ENCODE assay signal across 9 mouse cellular contexts in genomic region chr5:122770304-122770703, GRCm38 (mm10). TPM values are rescaled to one million over a fixed set of nuclear protein-coding genes. Genes with fewer than 3 reads are reported as not detected.
DNase-seq lines count a peak whose midpoint lies in the region; ATAC-seq lines count a peak whose summit lies in the region.
"Had no signal": no experiment of that assay in that cellular context is flagged by ENCODE, and none has a peak within 500 bp of the region (broad histone marks: within the 10 kb centered on the region; RNA-seq: fewer than 3 reads in every experiment).

No protein-coding gene starts in this region.

- WGBS in hindbrain, embryonic 14.5 days: 78% methylated on average over 7 of the region's 7 CpGs
- WGBS in hindbrain, embryonic 12.5 days: 85% methylated on average over 7 of the region's 7 CpGs
- 68% methylated on average over 7 of the region's 7 CpGs for WGBS in heart, embryonic 13.5 days
- WGBS in liver, embryonic 16.5 days (ENCODE audit: insufficient replicate concordance): 65% methylated on average over 7 of the region's 7 CpGs

- H3K4me2 ChIP-seq in hindbrain, embryonic 14.5 days (replicated peaks): no peak overlapping the region
- H3K4me2 ChIP-seq in hindbrain, embryonic 12.5 days (replicated peaks): no peak overlapping the region
- peak overlapping the region; percentile 20; the same call in 1 of the 2 replicates for H3K4me2 ChIP-seq in heart, embryonic 13.5 days
- 0 out of 2 replicates have a peak overlapping the region, but pooled peaks have one; percentile 19 for H3K4me2 ChIP-seq in liver, embryonic 16.5 days (ENCODE audit: low read depth, low read length)

- no peak for ATAC-seq in hindbrain, embryonic 14.5 days (ENCODE audit: low FRiP score)
- no peak for ATAC-seq in hindbrain, embryonic 12.5 days (ENCODE audit: low FRiP score)
- no peak for ATAC-seq in heart, embryonic 13.5 days (ENCODE audit: extremely low read depth, insufficient number of reproducible peaks, low FRiP score, low TSS enrichment)
- no peak for ATAC-seq in liver, embryonic 16.5 days (ENCODE audit: low read depth)

- H3K9ac ChIP-seq in hindbrain, embryonic 14.5 days: no peak overlapping the region
- H3K9ac ChIP-seq in hindbrain, embryonic 12.5 days: no peak overlapping the region
- peak overlapping the region; percentile 61; the same call in 1 of the 2 replicates for H3K9ac ChIP-seq in heart, embryonic 13.5 days
- H3K9ac ChIP-seq in liver, embryonic 16.5 days (ENCODE audit: low read depth, low read length): no peak overlapping the region; the same call in 1 of the 2 replicates
- H3K9ac ChIP-seq: liver, embryonic 14.5 days had no signal

- no peak overlapping the region for H3K4me3 ChIP-seq in hindbrain, embryonic 14.5 days (replicated peaks; ENCODE audit: low read length)
- H3K4me3 ChIP-seq in hindbrain, embryonic 12.5 days: no peak overlapping the region
- H3K4me3 ChIP-seq in heart, embryonic 13.5 days: no peak overlapping the region
- no peak overlapping the region for H3K4me3 ChIP-seq in liver, embryonic 16.5 days (ENCODE audit: low read depth, low read length)

- no peaks in the 10 kb centered on the region for H3K27me3 ChIP-seq in hindbrain, embryonic 14.5 days (ENCODE audit: control insufficient read depth, insufficient read depth, low read length)
- no peaks in the 10 kb centered on the region for H3K27me3 ChIP-seq in hindbrain, embryonic 12.5 days
- no peaks in the 10 kb centered on the region for H3K27me3 ChIP-seq in heart, embryonic 13.5 days (replicated peaks)
- H3K27me3 ChIP-seq in liver, embryonic 16.5 days (ENCODE audit: control insufficient read depth, insufficient read depth, low read depth, low read length): no peaks in the 10 kb centered on the region

- no peak for DNase-seq in hindbrain, embryonic 14.5 days (ENCODE audit: low spot score)
- peak; percentile 58 for DNase-seq in adrenal gland, postnatal 14 days
- DNase-seq in frontal cortex, postnatal 14 days (ENCODE audit: low spot score in 2 of 2): no peak
- DNase-seq in embryo, embryonic 10.5 days (ENCODE audit: low spot score): no peak
- DNase-seq in layer of hippocampus, adult 9-10 months (ENCODE audit: low spot score): no peak

- peak overlapping the region; percentile 4; the same call in 1 of the 2 replicates for H3K27ac ChIP-seq in hindbrain, embryonic 14.5 days
- no peak overlapping the region for H3K27ac ChIP-seq in hindbrain, embryonic 12.5 days
- H3K27ac ChIP-seq in heart, embryonic 13.5 days (replicated peaks): peak overlapping the region; percentile 84
- H3K27ac ChIP-seq in liver, embryonic 16.5 days (ENCODE audit: low read length): peak overlapping the region; percentile 65
- H3K27ac ChIP-seq: liver, embryonic 14.5 days had no signal

- H3K36me3 ChIP-seq in hindbrain, embryonic 14.5 days (replicated peaks; ENCODE audit: control insufficient read depth, insufficient read depth): no peaks in the 10 kb centered on the region; the same call in 1 of the 2 replicates
- H3K36me3 ChIP-seq in hindbrain, embryonic 12.5 days: peaks cover 9% of the 10 kb centered on the region; the same call in 1 of the 2 replicates
- peaks cover 13% of the 10 kb centered on the region for H3K36me3 ChIP-seq in heart, embryonic 13.5 days
- H3K36me3 ChIP-seq in liver, embryonic 16.5 days (ENCODE audit: control insufficient read depth, insufficient read depth): no peaks in the 10 kb centered on the region

- no peaks in the 10 kb centered on the region for H3K9me3 ChIP-seq in hindbrain, embryonic 14.5 days (ENCODE audit: control insufficient read depth, low read length)
- H3K9me3 ChIP-seq in hindbrain, embryonic 12.5 days (replicated peaks): no peaks in the 10 kb centered on the region
- no peaks in the 10 kb centered on the region for H3K9me3 ChIP-seq in heart, embryonic 13.5 days
- H3K9me3 ChIP-seq in liver, embryonic 16.5 days (replicated peaks; ENCODE audit: control insufficient read depth, low read length): no peaks in the 10 kb centered on the region

- no peaks in the 10 kb centered on the region for H3K4me1 ChIP-seq in hindbrain, embryonic 14.5 days (replicated peaks; ENCODE audit: control insufficient read depth, insufficient read depth, low read length)
- H3K4me1 ChIP-seq in hindbrain, embryonic 12.5 days: no peaks in the 10 kb centered on the region
- peaks cover 29% of the 10 kb centered on the region for H3K4me1 ChIP-seq in heart, embryonic 13.5 days
- peaks cover 31% of the 10 kb centered on the region for H3K4me1 ChIP-seq in liver, embryonic 16.5 days (ENCODE audit: control insufficient read depth, low read depth, low read length)

RNA-seq across cellular contexts. Expression of gene Camkk2, which starts 8.9 kb away (rescaled TPM):
- polyA plus RNA-seq in hindbrain, embryonic 14.5 days (2014; fragmentation: Nextera tagmentation; extraction: Ambion mirVana): 57.2 and 59.2 TPM in 2 replicates
- polyA plus RNA-seq in hindbrain, embryonic 12.5 days (2016; fragmentation: Nextera tagmentation; extraction: Ambion mirVana): 48.7 and 50.4 TPM in 2 replicates
- 21.3 and 30.5 TPM in 2 replicates for total RNA-seq in adrenal gland, postnatal 14 days (2021)
- polyA plus RNA-seq in heart, embryonic 13.5 days (2015; fragmentation: Nextera tagmentation; extraction: Ambion mirVana): 14.0 and 14.5 TPM in 2 replicates
- polyA plus RNA-seq in liver, embryonic 16.5 days (2015; fragmentation: Nextera tagmentation; extraction: Ambion mirVana): 7.6 and 8.4 TPM in 2 replicates

RNA-seq across cellular contexts. Expression of gene Anapc5, which starts 50.8 kb away (rescaled TPM):
- polyA plus RNA-seq in hindbrain, embryonic 14.5 days (2014; fragmentation: Nextera tagmentation; extraction: Ambion mirVana): 487 and 525 TPM in 2 replicates
- polyA plus RNA-seq in hindbrain, embryonic 12.5 days (2016; fragmentation: Nextera tagmentation; extraction: Ambion mirVana): 508 and 529 TPM in 2 replicates
- total RNA-seq in adrenal gland, postnatal 14 days (2021): 173 and 195 TPM in 2 replicates
- polyA plus RNA-seq in heart, embryonic 13.5 days (2015; fragmentation: Nextera tagmentation; extraction: Ambion mirVana): 293 and 310 TPM in 2 replicates
- polyA plus RNA-seq in liver, embryonic 16.5 days (2015; fragmentation: Nextera tagmentation; extraction: Ambion mirVana): 199 and 210 TPM in 2 replicates

Comparison
In these comparisons a context has a peak if more than half of its experiments do, and no peak if none do; other contexts are left out.
1. H3K4me2 ChIP-seq: peak in heart, embryonic 13.5 days (single experiment) and liver, embryonic 16.5 days (single experiment); none in hindbrain, embryonic 14.5 days (single experiment) and hindbrain, embryonic 12.5 days (single experiment).